Mouse (Mus musculus) intestine, embryonic 14.5 days (tissue): ENCODE measurements around the gene Mmp17. TPM values are rescaled to one million over a fixed set of nuclear protein-coding genes. Genes with fewer than 3 reads are reported as not detected.

Experiments
- ATAC-seq: fragments of 200-750 bp; cut with Nextera tagmentation; replicated peaks from 2 replicates; pipeline ENCODE4 v1.8.0; 2017; ENCODE audit warnings: low read depth, moderate number of reproducible peaks, moderate TSS enrichment, moderate library complexity; ENCODE audit not compliant: low FRiP score, low TSS enrichment
- DNase-seq: peaks from one replicate; pipeline ENCODE4 v3.0.0-alpha.2; 2018; ENCODE audit warnings: low spot score
- H3K27ac ChIP-seq: fragments of 300-500 bp; sonication (generic); 2 replicates; pipeline ENCODE4 v1.5.1; 2014; ENCODE audit warnings: low read depth, mild to moderate bottlenecking, control low read depth
- H3K27me3 ChIP-seq: fragments of 300-500 bp; sonication (generic); replicated peaks from 2 replicates; pipeline ENCODE4 v1.6.1; 2014; ENCODE audit warnings: low read length, control low read depth; ENCODE audit not compliant: control insufficient read depth, insufficient read depth
- H3K36me3 ChIP-seq: fragments of 300-500 bp; sonication (generic); 2 replicates; pipeline ENCODE4 v1.6.1; 2014; ENCODE audit warnings: low read length, control low read depth; ENCODE audit not compliant: control insufficient read depth, insufficient read depth
- H3K4me1 ChIP-seq: fragments of 300-500 bp; sonication (generic); replicated peaks from 2 replicates; pipeline ENCODE4 v1.6.1; 2014; ENCODE audit warnings: low read length, control low read depth, mixed read lengths; ENCODE audit not compliant: control insufficient read depth, insufficient read depth
- H3K4me2 ChIP-seq: fragments of 300-500 bp; sonication (generic); 2 replicates; pipeline ENCODE4 v1.6.1; 2014; ENCODE audit warnings: low read length
- H3K4me3 ChIP-seq: fragments of 300-500 bp; sonication (generic); 2 replicates; pipeline ENCODE4 v1.5.1; 2014; ENCODE audit warnings: low read depth, low read length, control low read depth, mixed read lengths
- H3K9ac ChIP-seq: fragments of 300-500 bp; sonication (generic); 2 replicates; pipeline ENCODE4 v1.6.1; 2014; ENCODE audit warnings: mild to moderate bottlenecking, low read length
- H3K9me3 ChIP-seq: fragments of 300-500 bp; sonication (generic); 2 replicates; pipeline ENCODE4 v1.6.1; 2016; ENCODE audit warnings: low read length, control low read depth; ENCODE audit not compliant: control insufficient read depth
- WGBS: fragments of 180-500 bp; shearing (Covaris S2); extraction: QIAGEN DNeasy Blood & Tissue Kit; methylation state at CpG from one replicate; pipeline ENCODE4 v1.1.7; 2014; 5-methylcytosine and 5-hydroxymethylcytosine counted together
- polyA plus RNA-seq: library from polyadenylated mRNA; unstranded; fragments of >200 nt; fragmentation: Nextera tagmentation; extraction: Ambion mirVana; gene quantifications from 2 replicates; pipeline ENCODE4 v1.2.1, GENCODE M21; 2014

The Mmp17 gene
- polyA plus RNA-seq, 1 experiment from 2014 or later: 3.8 TPM

GRCm38 (mm10) chr5:129657016-129657415 is 73.0 kb downstream of the Mmp17 start:
- DNase-seq (no peak), ATAC-seq (no peak)
- H3K27me3 ChIP-seq: no peaks in the 10 kb centered on the region
- no peak overlapping the region for H3K27ac ChIP-seq
- no peaks in the 10 kb centered on the region for H3K4me1 ChIP-seq
- H3K9me3 ChIP-seq: no peaks in the 10 kb centered on the region
- H3K9ac ChIP-seq: no peak overlapping the region
- 96% methylated on average over 10 of the region's 10 CpGs for WGBS
- no peak overlapping the region for H3K4me2 ChIP-seq
- H3K36me3 ChIP-seq: peaks cover 65% of the 10 kb centered on the region
- H3K4me3 ChIP-seq: no peak overlapping the region

GRCm38 (mm10) chr5:129657931-129658330 is 74.0 kb downstream of the Mmp17 start:
- no peak overlapping the region for H3K27ac ChIP-seq
- no peaks in the 10 kb centered on the region for H3K27me3 ChIP-seq
- no peaks in the 10 kb centered on the region for H3K9me3 ChIP-seq
- H3K4me1 ChIP-seq: no peaks in the 10 kb centered on the region
- DNase-seq (no peak), ATAC-seq (no peak)
- no peak overlapping the region for H3K9ac ChIP-seq
- no peak overlapping the region for H3K4me3 ChIP-seq
- no peak overlapping the region for H3K4me2 ChIP-seq
- H3K36me3 ChIP-seq: peaks cover 65% of the 10 kb centered on the region
- WGBS: 95% methylated on average over 15 of the region's 15 CpGs

Other genes with a start within 250 kb of the Mmp17 start
- gene Sfswap, start 82.9 kb upstream of the Mmp17 start, polyA plus RNA-seq: 43.8 and 45.7 TPM in 2 replicates
- 4.0 and 4.1 TPM in 2 replicates for gene Zfp11, start 85.9 kb downstream of the Mmp17 start, polyA plus RNA-seq
- not detected in 2 replicates for gene Sept14, start 124.3 kb downstream of the Mmp17 start, polyA plus RNA-seq
- gene Mrps17, start 131.3 kb downstream of the Mmp17 start, polyA plus RNA-seq: 211 and 218 TPM in 2 replicates
- gene Nipsnap2, start 140.9 kb downstream of the Mmp17 start, polyA plus RNA-seq: 101 and 103 TPM in 2 replicates
- gene Psph, start 203.3 kb downstream of the Mmp17 start, polyA plus RNA-seq: 43.9 and 47.9 TPM in 2 replicates